Mouse (Mus musculus) heart, adult 2 months (tissue): ENCODE data around the gene Btbd17. TPM values are rescaled to one million over a fixed set of nuclear protein-coding genes. Genes with fewer than 3 reads are reported as not detected.

Experiments
- DNase-seq, 2 experiments: peaks; one replicate each; pipeline ENCODE4 v3.0.0; 2021
- H3K27ac ChIP-seq: fragments of 200-600 bp; 2 replicates; pipeline ENCODE4 v1.8.1; 2022
- H3K27me3 ChIP-seq: fragments of 200-500 bp; 2 replicates; pipeline ENCODE4 v1.6.1; 2012; ENCODE audit warnings: mild to moderate bottlenecking, low read length, inconsistent platforms, mixed read lengths; ENCODE audit not compliant: control insufficient read depth, insufficient read depth
- H3K36me3 ChIP-seq: fragments of 200-500 bp; 2 replicates; pipeline ENCODE4 v1.6.1; 2012; ENCODE audit warnings: low read length, inconsistent platforms; ENCODE audit not compliant: control insufficient read depth, insufficient read depth
- H3K4me1 ChIP-seq: fragments of 200-500 bp; 2 replicates; pipeline ENCODE4 v1.6.1; 2011; ENCODE audit warnings: low read length; ENCODE audit not compliant: control insufficient read depth, insufficient read depth
- H3K4me3 ChIP-seq: fragments of 200-600 bp; 2 replicates; pipeline ENCODE4 v1.8.1; 2022
- H3K79me2 ChIP-seq: fragments of 200-500 bp; replicated peaks from 2 replicates; pipeline ENCODE4 v1.6.1; 2012; ENCODE audit warnings: mild to moderate bottlenecking, inconsistent platforms, low read length, moderate library complexity, mixed read lengths; ENCODE audit not compliant: control insufficient read depth, insufficient read depth
- H3K9ac ChIP-seq: fragments of 200-500 bp; 2 replicates; pipeline ENCODE4 v1.6.1; 2012; ENCODE audit warnings: low read depth, mild to moderate bottlenecking, control low read depth, inconsistent platforms, low read length, mixed read lengths
- CTCF ChIP-seq: fragments of 200-600 bp; IDR thresholded peaks from 2 replicates; pipeline ENCODE4 v1.8.1; 2022; ENCODE audit warnings: antibody characterized with exemption, mild to moderate bottlenecking, moderate library complexity
- EP300 ChIP-seq: fragments of 200-500 bp; IDR thresholded peaks from 2 replicates; pipeline ENCODE4 v1.6.1; 2011; ENCODE audit warnings: low read depth, low read length, control low read depth; ENCODE audit not compliant: insufficient read depth
- POLR2A ChIP-seq: fragments of 200-500 bp; IDR thresholded peaks from 2 replicates; pipeline ENCODE4 v1.6.1; 2011; ENCODE audit warnings: mild to moderate bottlenecking, low read depth, low read length, control low read depth; ENCODE audit not compliant: insufficient read depth
- WGBS: fragments of 180-500 bp; shearing (Covaris S2); methylation state at CpG from one replicate; pipeline ENCODE4 v1.1.7; 2018; 5-methylcytosine and 5-hydroxymethylcytosine counted together
- intact Hi-C: fragments of 180-260 bp; cut with DNase I; formaldehyde crosslinking; loops from one replicate; pipeline ENCODE4 v1.15.1; 2025
- polyA plus RNA-seq: library from polyadenylated mRNA; depleted of rRNA; stranded (reverse); fragments of >200 nt; gene quantifications from 2 replicates; pipeline ENCODE4 v1.2.3, GENCODE M21; 2012
- total RNA-seq, 2 experiments: library from RNA; stranded (reverse); gene quantifications; 2 replicates each; pipeline ENCODE4 v1.2.3; 2021

Btbd17 gene
- total and polyA plus RNA-seq, 3 experiments: 0.06 TPM; not detected in 2

DNA sequence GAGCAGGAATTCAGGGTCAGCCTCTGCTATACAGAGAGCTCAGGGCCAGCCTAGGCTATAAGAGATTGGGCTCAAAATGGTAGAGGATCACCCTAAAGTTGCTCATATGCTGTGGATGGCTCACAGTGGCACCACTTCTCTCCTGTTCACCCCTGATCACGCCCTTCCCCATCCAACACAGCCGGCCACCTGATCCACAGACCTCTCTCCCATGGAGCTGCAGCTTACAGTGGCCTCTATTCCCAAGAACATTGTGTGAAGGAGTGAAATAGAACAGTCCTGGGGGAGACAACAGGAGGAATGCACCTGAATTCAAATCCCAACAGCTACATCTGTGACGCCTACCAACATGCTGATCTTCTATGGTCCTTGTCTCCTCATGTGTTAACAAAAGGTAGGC lies 2.9 kb upstream of the Btbd17 start, which contains the start of gene Gpr142:
Gene Gpr142 (plus strand): TSS at position 301 of the 400 bp plus-strand sequence.
- Histone ChIP-seq H3K27me3 (no peaks in the 10 kb centered on the region), H3K4me3 (no peak within 1 kb of the TSS), H3K9ac (no peak within 1 kb of the TSS), H3K27ac (no peak within 1 kb of the TSS), H3K4me1 (no peaks in the 10 kb centered on the region), H3K36me3 (no peaks in the 10 kb centered on the region), H3K79me2 (no peaks in the 10 kb centered on the region)
- intact Hi-C loops: no loop called here
- TF ChIP-seq CTCF (no peak), EP300 (no peak), POLR2A (no peak)
- no peak for DNase-seq
- WGBS: 97% methylated on average over 3 of the region's 3 CpGs

GRCm38 (mm10) chr11:114797981-114798380 lies 2.2 kb upstream of the Btbd17 start:
- 61% methylated on average over 3 of the region's 3 CpGs for WGBS

DNA sequence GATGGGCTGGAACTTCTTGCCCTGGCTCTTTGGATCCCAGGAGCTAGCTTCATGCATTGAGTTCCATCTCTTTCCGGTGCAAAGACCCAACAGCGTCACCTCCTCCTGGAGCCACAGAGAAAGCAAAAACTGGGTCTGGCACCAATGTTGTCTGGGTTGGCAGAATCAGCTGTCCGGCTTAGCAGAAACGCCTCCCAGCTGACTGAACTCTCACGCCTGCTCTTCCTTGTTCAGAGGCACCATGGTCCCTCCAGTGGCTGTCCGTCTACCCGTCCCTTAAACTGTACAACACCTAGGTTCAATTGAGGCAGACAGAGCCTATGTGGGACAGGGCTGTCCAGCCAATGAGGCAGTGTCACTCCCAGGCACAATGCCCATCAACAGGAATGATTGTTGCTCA lies 1.4 kb upstream of the Btbd17 start:
- 92% methylated on average over 7 of the region's 7 CpGs for WGBS
- peaks cover 2% of the 10 kb centered on the region for H3K27me3 ChIP-seq
- no peaks in the 10 kb centered on the region for H3K4me1 ChIP-seq
- no peak overlapping the region for H3K4me3 ChIP-seq
- no peak overlapping the region for H3K27ac ChIP-seq
- no peak for TF ChIP-seq POLR2A
- TF ChIP-seq EP300: no peak
- no peak for TF ChIP-seq CTCF
- H3K36me3 ChIP-seq: no peaks in the 10 kb centered on the region
- DNase-seq: no peak
- H3K9ac ChIP-seq: no peak overlapping the region
- no peaks in the 10 kb centered on the region for H3K79me2 ChIP-seq
- intact Hi-C loops: no loop called here

More at GRCm38 (mm10) chr11:114797981-114798380, 2.2 kb upstream of the Btbd17 start:
- H3K4me3 ChIP-seq: no peak overlapping the region
- TF ChIP-seq CTCF (no peak), POLR2A (no peak), EP300 (no peak)
- no peaks in the 10 kb centered on the region for H3K36me3 ChIP-seq
- H3K4me1 ChIP-seq: no peaks in the 10 kb centered on the region
- no peak overlapping the region for H3K27ac ChIP-seq
- intact Hi-C loops: no loop called here
- DNase-seq: no peak
- no peak overlapping the region for H3K9ac ChIP-seq
- H3K27me3 ChIP-seq: no peaks in the 10 kb centered on the region
- no peaks in the 10 kb centered on the region for H3K79me2 ChIP-seq

DNA sequence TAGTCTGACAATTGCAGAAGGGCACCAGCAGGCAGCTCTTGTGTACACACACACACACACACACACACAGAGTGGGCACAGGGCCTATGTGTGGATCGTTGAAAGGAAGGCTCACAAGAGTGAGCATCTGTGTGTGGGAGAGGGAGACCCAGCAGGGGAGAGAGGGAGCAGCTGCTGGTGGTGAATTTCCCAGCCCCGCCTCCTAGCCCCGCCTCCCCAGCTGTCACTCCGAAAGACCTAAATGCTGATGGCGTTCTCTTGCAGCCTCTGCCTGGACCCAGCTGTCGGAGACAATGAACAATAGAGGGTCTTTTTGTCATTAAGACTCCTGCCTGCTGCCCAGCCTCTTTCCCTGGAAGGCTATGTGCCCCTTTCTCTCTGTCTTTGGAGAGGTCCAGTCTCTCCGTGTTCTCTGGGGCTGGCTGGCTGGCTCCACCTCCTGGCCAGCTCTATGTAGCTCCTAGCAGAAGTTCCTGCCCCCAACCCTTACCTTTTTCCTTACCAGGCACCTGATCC lies 456 bp downstream of the Btbd17 start:
- DNase-seq: peak; percentile 52 to 71
- intact Hi-C loops: no loop called here
- Histone ChIP-seq H3K36me3 (no peaks in the 10 kb centered on the region), H3K27me3 (peaks cover 10% of the 10 kb centered on the region), H3K4me1 (no peaks in the 10 kb centered on the region), H3K9ac (no peak overlapping the region), H3K79me2 (no peaks in the 10 kb centered on the region), H3K4me3 (no peak overlapping the region), H3K27ac (no peak overlapping the region)
- 0% methylated on average over 7 of the region's 7 CpGs for WGBS
- TF ChIP-seq POLR2A: no peak
- TF ChIP-seq EP300: no peak
- TF ChIP-seq CTCF: peak; percentile 48

- H3K4me1 ChIP-seq: no peaks in the 10 kb centered on the region
- WGBS: 57% methylated on average over 4 of the region's 4 CpGs
- no peak overlapping the region for H3K9ac ChIP-seq
- no peaks in the 10 kb centered on the region for H3K36me3 ChIP-seq
- H3K79me2 ChIP-seq: no peaks in the 10 kb centered on the region
- H3K27ac ChIP-seq: no peak overlapping the region
- TF ChIP-seq EP300: no peak
- TF ChIP-seq POLR2A: no peak
- H3K27me3 ChIP-seq: peaks cover 10% of the 10 kb centered on the region
- no peak overlapping the region for H3K4me3 ChIP-seq
- no peak for DNase-seq
- intact Hi-C loops: no loop called here
Observed at GRCm38 (mm10) chr11:114794691-114795090, 1.1 kb downstream of the Btbd17 start.

DNA sequence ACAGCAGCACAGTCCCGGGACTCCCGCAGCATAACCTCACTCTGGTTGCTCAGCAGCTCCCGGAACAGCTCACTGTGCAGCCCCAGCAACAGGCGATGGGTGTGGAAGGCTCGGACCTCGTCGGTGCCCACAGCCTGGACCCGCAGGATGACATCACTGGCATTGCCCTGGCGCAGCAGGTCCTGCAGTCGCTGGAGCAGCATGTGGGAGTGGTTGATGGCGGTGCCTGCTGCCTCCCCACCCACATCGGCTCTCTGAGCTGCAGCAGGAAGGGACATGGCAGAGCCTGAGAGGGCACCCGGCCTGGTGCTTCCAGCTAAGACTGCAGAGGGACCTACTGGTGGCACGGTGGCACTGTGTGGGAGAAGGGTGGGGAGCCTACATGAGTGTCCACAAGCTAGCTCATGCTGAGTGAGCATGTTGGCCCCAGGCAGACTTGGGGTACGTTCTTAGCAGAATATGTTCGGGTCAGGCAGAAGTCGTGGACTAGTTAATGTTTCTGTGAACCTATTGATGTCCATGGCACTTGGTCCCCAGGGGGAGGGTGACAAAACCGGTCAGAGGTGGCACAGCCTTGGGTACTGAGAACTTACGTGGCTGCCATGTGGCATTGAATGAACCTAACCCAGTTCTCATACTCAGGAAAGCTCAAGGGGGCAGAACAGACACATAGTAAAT lies 1.7 kb downstream of the Btbd17 start:
- no peak overlapping the region for H3K9ac ChIP-seq
- H3K36me3 ChIP-seq: no peaks in the 10 kb centered on the region
- TF ChIP-seq CTCF (no peak), EP300 (no peak), POLR2A (no peak)
- no peak for DNase-seq
- peaks cover 10% of the 10 kb centered on the region for H3K27me3 ChIP-seq
- H3K4me1 ChIP-seq: 0 out of 2 replicates have a peak, but pooled peaks cover 1% of the 10 kb centered on the region
- 72% methylated on average over 19 of the region's 19 CpGs for WGBS
- H3K27ac ChIP-seq: no peak overlapping the region
- intact Hi-C loops: no loop called here
- H3K4me3 ChIP-seq: no peak overlapping the region
- H3K79me2 ChIP-seq: no peaks in the 10 kb centered on the region
